Mouse (Mus musculus) midbrain, embryonic 12.5 days (tissue): ENCODE data around the gene Gm20379. TPM values are rescaled to one million over a fixed set of nuclear protein-coding genes. Genes with fewer than 3 reads are reported as not detected.

Experiments
- ATAC-seq: fragments of 200-750 bp; cut with Nextera tagmentation; 2 replicates; pipeline ENCODE4 v1.8.0; 2017; ENCODE audit warnings: low read depth, moderate TSS enrichment, moderate library complexity; ENCODE audit not compliant: low FRiP score
- H3K27ac ChIP-seq: fragments of 300-500 bp; sonication (generic); replicated peaks from 2 replicates; pipeline ENCODE4 v1.5.1; 2016; ENCODE audit warnings: mild to moderate bottlenecking
- H3K27me3 ChIP-seq: fragments of 300-500 bp; sonication (generic); 2 replicates; pipeline ENCODE4 v1.6.1; 2016; ENCODE audit warnings: mild to moderate bottlenecking
- H3K36me3 ChIP-seq: fragments of 300-500 bp; sonication (generic); 2 replicates; pipeline ENCODE4 v1.6.1; 2016
- H3K4me1 ChIP-seq: fragments of 300-500 bp; sonication (generic); 2 replicates; pipeline ENCODE4 v1.6.1; 2016
- H3K4me2 ChIP-seq: fragments of 300-500 bp; sonication (generic); replicated peaks from 2 replicates; pipeline ENCODE4 v1.6.1; 2016; ENCODE audit warnings: mild to moderate bottlenecking, moderate library complexity
- H3K4me3 ChIP-seq: fragments of 300-500 bp; sonication (generic); 2 replicates; pipeline ENCODE4 v1.5.1; 2016; ENCODE audit warnings: mild to moderate bottlenecking
- H3K9ac ChIP-seq: fragments of 300-500 bp; sonication (generic); replicated peaks from 2 replicates; pipeline ENCODE4 v1.6.1; 2016; ENCODE audit warnings: mild to moderate bottlenecking, moderate library complexity
- H3K9me3 ChIP-seq: fragments of 300-500 bp; sonication (generic); 2 replicates; pipeline ENCODE4 v1.6.1; 2016; ENCODE audit warnings: mild to moderate bottlenecking
- WGBS: fragments of 180-500 bp; shearing (Covaris S2); methylation state at CpG from one replicate; pipeline ENCODE4 v1.1.7; 2016; 5-methylcytosine and 5-hydroxymethylcytosine counted together
- polyA plus RNA-seq: library from polyadenylated mRNA; unstranded; fragments of >200 nt; fragmentation: Nextera tagmentation; extraction: Ambion mirVana; gene quantifications from 2 replicates; pipeline ENCODE4 v1.2.1, GENCODE M21; 2016

Gm20379 gene
- polyA plus RNA-seq, result 0.76 and 1.4 TPM in 2 replicates

DNA sequence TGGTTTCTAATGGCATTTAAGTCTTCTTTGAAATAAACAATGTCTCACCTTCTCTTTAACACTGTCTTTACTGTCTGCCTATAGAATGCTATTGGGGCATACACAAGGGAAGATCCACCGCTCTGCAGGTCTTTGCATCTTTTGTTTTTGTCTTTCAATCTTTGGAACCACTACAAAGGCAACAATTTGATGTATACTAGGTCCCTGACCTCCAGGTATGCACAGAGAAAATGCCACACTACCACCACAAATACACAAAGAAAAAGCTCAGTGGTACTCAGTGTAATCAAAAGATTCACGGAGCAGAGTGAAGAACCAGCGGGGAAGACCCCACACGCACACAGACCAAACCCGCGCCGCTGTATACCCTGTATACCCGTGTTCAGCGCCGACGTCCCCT is at the start of gene Gm20379:
TSS of gene Gm20379 (plus strand) at position 301 of the 400 bp plus-strand sequence.
- Histone ChIP-seq H3K9ac (no peak within 1 kb of the TSS), H3K9me3 (no peaks in the 10 kb centered on the region), H3K4me2 (no peak within 1 kb of the TSS), H3K27me3 (no peaks in the 10 kb centered on the region), H3K4me3 (no peak within 1 kb of the TSS), H3K27ac (no peak within 1 kb of the TSS), H3K4me1 (no peaks in the 10 kb centered on the region), H3K36me3 (peaks cover 33% of the 10 kb centered on the region)
- WGBS, result 97% methylated on average over 11 of the region's 11 CpGs
- no peak for ATAC-seq

GRCm38 (mm10) chr13:92261329-92261728 is 44.5 kb upstream of the Gm20379 start:
- Histone ChIP-seq H3K4me3 (no peak overlapping the region), H3K9me3 (no peaks in the 10 kb centered on the region), H3K4me1 (no peaks in the 10 kb centered on the region), H3K27me3 (no peaks in the 10 kb centered on the region), H3K27ac (no peak overlapping the region), H3K4me2 (no peak overlapping the region), H3K9ac (no peak overlapping the region), H3K36me3 (peaks cover 11% of the 10 kb centered on the region; the same call in 1 of the 2 replicates)
- no peak for ATAC-seq
- WGBS, result 91% methylated on average over 5 of the region's 5 CpGs

GRCm38 (mm10) chr13:92263566-92263965 is 42.2 kb upstream of the Gm20379 start:
- no peaks in the 10 kb centered on the region for H3K9me3 ChIP-seq
- H3K36me3 ChIP-seq, result peaks cover 11% of the 10 kb centered on the region; the same call in 1 of the 2 replicates
- H3K27ac ChIP-seq, result no peak overlapping the region
- H3K27me3 ChIP-seq, result no peaks in the 10 kb centered on the region
- H3K4me3 ChIP-seq, result no peak overlapping the region
- no peak overlapping the region for H3K9ac ChIP-seq
- no peak for ATAC-seq
- no peaks in the 10 kb centered on the region for H3K4me1 ChIP-seq
- 90% methylated on average over 6 of the region's 6 CpGs for WGBS
- no peak overlapping the region for H3K4me2 ChIP-seq

DNA sequence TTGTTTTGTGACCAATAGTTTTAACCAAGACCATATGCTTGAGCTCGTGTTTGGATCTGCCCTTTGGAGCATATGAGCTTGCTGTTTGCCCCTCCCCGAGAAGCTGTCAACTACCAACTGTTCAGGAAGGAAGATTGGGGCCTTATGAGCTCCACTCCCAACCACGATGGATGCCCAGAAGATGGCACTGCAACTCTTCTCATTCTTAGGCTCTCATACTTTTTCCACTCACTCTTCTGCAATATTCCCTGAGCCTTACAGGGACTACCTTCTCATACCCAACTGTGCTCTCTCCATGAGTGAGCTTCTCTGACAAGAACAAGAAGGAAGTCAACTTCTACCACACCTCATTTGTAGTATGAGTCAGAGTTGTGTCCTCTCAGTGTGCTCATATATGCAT is 38.7 kb upstream of the Gm20379 start:
- Histone ChIP-seq H3K27ac (no peak overlapping the region), H3K27me3 (no peaks in the 10 kb centered on the region), H3K4me1 (no peaks in the 10 kb centered on the region), H3K9me3 (no peaks in the 10 kb centered on the region), H3K9ac (no peak overlapping the region), H3K4me2 (no peak overlapping the region), H3K4me3 (no peak overlapping the region), H3K36me3 (peaks cover 6% of the 10 kb centered on the region; the same call in 1 of the 2 replicates)
- WGBS, result 91% methylated on average over 3 of the region's 3 CpGs
- no peak for ATAC-seq

- no peaks in the 10 kb centered on the region for H3K27me3 ChIP-seq
- no peak overlapping the region for H3K27ac ChIP-seq
- H3K4me3 ChIP-seq, result no peak overlapping the region
- 0 out of 2 replicates have a peak, but pooled peaks cover 5% of the 10 kb centered on the region for H3K36me3 ChIP-seq
- ATAC-seq, result no peak
- H3K9me3 ChIP-seq, result no peaks in the 10 kb centered on the region
- no peak overlapping the region for H3K4me2 ChIP-seq
- H3K9ac ChIP-seq, result no peak overlapping the region
- 88% methylated on average over 14 of the region's 14 CpGs for WGBS
- no peaks in the 10 kb centered on the region for H3K4me1 ChIP-seq
Measured at GRCm38 (mm10) chr13:92274274-92275198, 31.2 kb upstream of the Gm20379 start.

DNA sequence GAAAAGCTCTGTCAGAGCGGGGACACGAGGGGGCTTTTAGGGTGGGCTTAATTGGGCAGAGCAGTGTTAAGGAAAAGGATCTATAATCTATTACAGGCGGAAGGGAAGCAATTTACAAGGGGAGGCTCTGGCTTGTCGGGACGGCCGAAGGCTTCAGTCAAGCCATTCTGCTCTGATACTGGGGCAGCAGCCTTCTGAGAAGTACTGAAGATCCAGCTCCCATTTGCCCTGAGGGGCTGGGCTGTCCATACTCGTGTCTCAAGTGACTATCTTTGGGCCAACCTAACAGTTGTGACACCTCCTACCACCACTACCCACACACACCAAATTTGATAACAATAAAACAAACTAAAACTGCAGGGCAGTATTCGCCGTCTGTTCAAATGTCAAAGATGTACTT is 30.5 kb upstream of the Gm20379 start:
- H3K4me3 ChIP-seq, result no peak overlapping the region
- 92% methylated on average over 9 of the region's 9 CpGs for WGBS
- ATAC-seq, result no peak
- H3K4me2 ChIP-seq, result no peak overlapping the region
- H3K27ac ChIP-seq, result no peak overlapping the region
- no peaks in the 10 kb centered on the region for H3K27me3 ChIP-seq
- no peak overlapping the region for H3K9ac ChIP-seq
- no peaks in the 10 kb centered on the region for H3K9me3 ChIP-seq
- H3K4me1 ChIP-seq, result no peaks in the 10 kb centered on the region
- H3K36me3 ChIP-seq, result 0 out of 2 replicates have a peak, but pooled peaks cover 5% of the 10 kb centered on the region

GRCm38 (mm10) chr13:92277027-92277426 is 28.8 kb upstream of the Gm20379 start:
- no peak overlapping the region for H3K4me2 ChIP-seq
- WGBS, result 95% methylated on average over 2 of the region's 2 CpGs
- H3K36me3 ChIP-seq, result 0 out of 2 replicates have a peak, but pooled peaks cover 5% of the 10 kb centered on the region
- H3K9ac ChIP-seq, result no peak overlapping the region
- H3K27me3 ChIP-seq, result no peaks in the 10 kb centered on the region
- H3K9me3 ChIP-seq, result no peaks in the 10 kb centered on the region
- no peaks in the 10 kb centered on the region for H3K4me1 ChIP-seq
- no peak overlapping the region for H3K4me3 ChIP-seq
- H3K27ac ChIP-seq, result no peak overlapping the region
- no peak for ATAC-seq

DNA sequence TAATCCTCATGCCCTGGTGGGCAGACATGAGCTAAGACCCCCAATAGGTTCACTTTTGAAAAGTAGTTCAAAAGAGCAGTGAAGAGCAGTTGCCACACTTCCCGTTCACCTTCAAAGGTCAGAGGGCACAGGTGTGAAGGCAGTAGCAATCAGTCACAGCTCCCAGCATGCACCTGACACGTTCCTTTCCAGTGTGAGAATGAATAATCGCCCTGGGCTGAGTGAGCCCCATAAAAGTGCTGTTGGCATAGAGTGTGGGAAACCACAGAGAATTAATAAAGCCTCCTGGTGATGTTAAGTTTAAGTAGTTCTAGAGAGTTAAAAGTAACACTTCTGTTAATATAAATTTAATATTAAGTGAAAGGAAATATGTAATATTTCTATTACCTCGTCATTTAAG is 14.2 kb upstream of the Gm20379 start:
- H3K27me3 ChIP-seq, result no peaks in the 10 kb centered on the region
- H3K9me3 ChIP-seq, result no peaks in the 10 kb centered on the region
- 83% methylated on average over 4 of the region's 4 CpGs for WGBS
- H3K4me2 ChIP-seq, result no peak overlapping the region
- no peak overlapping the region for H3K4me3 ChIP-seq
- H3K27ac ChIP-seq, result no peak overlapping the region
- no peak for ATAC-seq
- H3K36me3 ChIP-seq, result peaks cover 10% of the 10 kb centered on the region; the same call in 1 of the 2 replicates
- no peaks in the 10 kb centered on the region for H3K4me1 ChIP-seq
- H3K9ac ChIP-seq, result no peak overlapping the region

DNA sequence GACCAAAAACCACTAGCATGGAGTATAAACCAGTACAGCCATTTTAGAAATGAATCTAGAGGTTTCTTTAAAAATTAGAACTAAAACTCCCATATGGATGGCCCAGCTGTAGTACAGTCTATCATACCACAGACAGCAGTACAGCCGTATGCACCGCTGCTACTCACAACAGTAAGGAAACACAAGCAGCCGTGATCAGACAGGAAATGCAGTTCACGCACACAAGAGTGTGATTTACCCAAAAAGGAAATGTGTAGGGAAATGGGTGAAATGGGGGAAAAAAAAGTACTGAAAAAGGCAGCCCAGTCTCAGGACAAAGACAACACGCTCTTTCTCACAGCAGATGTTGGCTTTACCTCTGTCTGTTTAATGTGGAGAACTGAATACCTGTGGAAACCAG is 11.9 kb upstream of the Gm20379 start:
- Histone ChIP-seq H3K9ac (no peak overlapping the region), H3K27me3 (no peaks in the 10 kb centered on the region), H3K4me1 (no peaks in the 10 kb centered on the region), H3K9me3 (no peaks in the 10 kb centered on the region), H3K27ac (no peak overlapping the region), H3K4me2 (no peak overlapping the region), H3K4me3 (no peak overlapping the region), H3K36me3 (peaks cover 9% of the 10 kb centered on the region)
- WGBS, result 93% methylated on average over 5 of the region's 5 CpGs
- ATAC-seq, result no peak

- H3K9ac ChIP-seq, result no peak overlapping the region
- no peak for ATAC-seq
- WGBS, result 94% methylated on average over 4 of the region's 4 CpGs
- H3K4me3 ChIP-seq, result no peak overlapping the region
- no peaks in the 10 kb centered on the region for H3K9me3 ChIP-seq
- peaks cover 7% of the 10 kb centered on the region; the same call in 1 of the 2 replicates for H3K36me3 ChIP-seq
- no peak overlapping the region for H3K4me2 ChIP-seq
- no peak overlapping the region for H3K27ac ChIP-seq
- H3K4me1 ChIP-seq, result no peaks in the 10 kb centered on the region
- H3K27me3 ChIP-seq, result no peaks in the 10 kb centered on the region
Measured at GRCm38 (mm10) chr13:92296490-92296889, 9.3 kb upstream of the Gm20379 start.

GRCm38 (mm10) chr13:92297021-92297420 is 8.8 kb upstream of the Gm20379 start:
- H3K9me3 ChIP-seq, result no peaks in the 10 kb centered on the region
- ATAC-seq, result no peak
- H3K4me2 ChIP-seq, result no peak overlapping the region
- peaks cover 11% of the 10 kb centered on the region; the same call in 1 of the 2 replicates for H3K36me3 ChIP-seq
- no peaks in the 10 kb centered on the region for H3K27me3 ChIP-seq
- WGBS, result 91% methylated on average over 2 of the region's 2 CpGs
- H3K9ac ChIP-seq, result no peak overlapping the region
- no peak overlapping the region for H3K27ac ChIP-seq
- H3K4me1 ChIP-seq, result no peaks in the 10 kb centered on the region
- no peak overlapping the region for H3K4me3 ChIP-seq

DNA sequence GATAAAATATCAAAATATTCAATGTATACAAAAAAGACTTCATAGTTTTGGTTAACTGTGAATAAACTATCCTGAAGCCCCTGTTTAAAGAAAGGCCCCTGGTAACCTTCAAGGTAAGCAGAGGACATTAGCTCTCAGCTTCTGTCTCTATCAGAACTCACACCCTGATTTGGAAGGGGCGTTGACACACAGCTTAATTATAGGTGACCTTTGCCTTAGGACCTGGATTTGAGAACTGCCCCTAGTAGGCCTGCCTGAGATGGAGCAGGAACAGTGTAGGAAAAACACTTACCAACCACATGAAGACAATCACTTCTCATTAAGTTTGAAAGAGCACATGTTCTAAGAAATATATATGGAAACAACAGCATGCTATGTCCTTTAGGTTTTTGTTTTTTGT is 6.3 kb upstream of the Gm20379 start:
- ATAC-seq, result no peak
- no peaks in the 10 kb centered on the region for H3K9me3 ChIP-seq

More for the DNA sequence above, 6.3 kb upstream of the Gm20379 start:
- H3K27me3 ChIP-seq, result no peaks in the 10 kb centered on the region
- H3K27ac ChIP-seq, result no peak overlapping the region
- H3K4me1 ChIP-seq, result no peaks in the 10 kb centered on the region
- WGBS, result 98% methylated on average over 1 of the region's 1 CpGs
- no peak overlapping the region for H3K9ac ChIP-seq
- no peak overlapping the region for H3K4me2 ChIP-seq
- H3K36me3 ChIP-seq, result peaks cover 15% of the 10 kb centered on the region; the same call in 1 of the 2 replicates
- H3K4me3 ChIP-seq, result no peak overlapping the region
